In genomic region chr11:119766023-119766422, GRCm38 (mm10) we compare ENCODE assay signal across 24 mouse cellular contexts.
DNase-seq lines count a peak whose midpoint lies in the region; ATAC-seq and TF ChIP-seq lines count a peak whose summit lies in the region.
"Had no signal": no experiment of that assay in that cellular context is flagged by ENCODE, and none has a peak within 500 bp of the region (broad histone marks: within the 10 kb centered on the region; RNA-seq: fewer than 3 reads in every experiment).

No protein-coding gene starts in this region.

- 67% methylated on average over 6 of the region's 6 CpGs for WGBS in heart, adult 2 months
- WGBS in neural tube, embryonic 11.5 days, result 80% methylated on average over 6 of the region's 6 CpGs
- 69% methylated on average over 6 of the region's 6 CpGs for WGBS in neural tube, embryonic 15.5 days

- peak; percentile 72 for TF ChIP-seq EP300 in heart, adult 2 months (IDR thresholded peaks at IDR 0.05; ENCODE audit: insufficient read depth, low read depth, low read length)

- no peak overlapping the region for H3K4me2 ChIP-seq in neural tube, embryonic 11.5 days (ENCODE audit: low read depth)
- H3K4me2 ChIP-seq in neural tube, embryonic 15.5 days, result no peak overlapping the region
- H3K4me2 ChIP-seq: heart, embryonic 13.5 days; limb, embryonic 13.5 days; liver, embryonic 11.5 days; lung, embryonic 15.5 days had no signal

- H3K9me3 ChIP-seq in megakaryocyte, embryonic 14.5 days, result no peaks in the 10 kb centered on the region
- H3K9me3 ChIP-seq in neural tube, embryonic 11.5 days (ENCODE audit: control insufficient read depth, low read length), result no peaks in the 10 kb centered on the region
- H3K9me3 ChIP-seq in neural tube, embryonic 15.5 days (replicated peaks), result no peaks in the 10 kb centered on the region
- H3K9me3 ChIP-seq: heart, embryonic 13.5 days; limb, embryonic 13.5 days; lung, embryonic 15.5 days had no signal

- no peaks in the 10 kb centered on the region for H3K79me2 ChIP-seq in heart, adult 2 months (replicated peaks; ENCODE audit: control insufficient read depth, insufficient read depth, low read length)

- intact Hi-C loops in heart, adult 2 months (cut with DNase I), result no loop called here
- intact Hi-C loops in heart, postnatal 14 days (cut with DNase I), result no loop called here

- peaks cover 3% of the 10 kb centered on the region; the same call in 1 of the 2 replicates for H3K4me1 ChIP-seq in heart, adult 2 months (ENCODE audit: control insufficient read depth, insufficient read depth, low read length)
- H3K4me1 ChIP-seq in megakaryocyte, embryonic 14.5 days, result peaks cover 18% of the 10 kb centered on the region
- H3K4me1 ChIP-seq in neural tube, embryonic 11.5 days (ENCODE audit: control insufficient read depth, insufficient read depth, low read length), result peaks cover 27% of the 10 kb centered on the region
- peaks cover 32% of the 10 kb centered on the region for H3K4me1 ChIP-seq in neural tube, embryonic 15.5 days
- H3K4me1 ChIP-seq: lung, embryonic 15.5 days had no signal

- H3K27me3 ChIP-seq in heart, adult 2 months (ENCODE audit: control insufficient read depth, insufficient read depth, low read length), result no peaks in the 10 kb centered on the region
- no peaks in the 10 kb centered on the region for H3K27me3 ChIP-seq in megakaryocyte, embryonic 14.5 days (replicated peaks)
- H3K27me3 ChIP-seq in neural tube, embryonic 11.5 days (ENCODE audit: control insufficient read depth, insufficient read depth, low read length), result no peaks in the 10 kb centered on the region
- H3K27me3 ChIP-seq in neural tube, embryonic 15.5 days (replicated peaks), result no peaks in the 10 kb centered on the region
- H3K27me3 ChIP-seq: heart, embryonic 13.5 days; limb, embryonic 13.5 days; lung, embryonic 15.5 days had no signal

- no peak for TF ChIP-seq CTCF in heart, adult 2 months (IDR thresholded peaks at IDR 0.05)

- no peak for TF ChIP-seq POLR2A in heart, adult 2 months (IDR thresholded peaks at IDR 0.05; ENCODE audit: insufficient read depth, low read depth, low read length)

- ATAC-seq in megakaryocyte, adult 5-6 weeks (ENCODE audit: poor library complexity, severe bottlenecking), result no peak
- ATAC-seq in neural tube, embryonic 11.5 days (ENCODE audit: insufficient read depth, low FRiP score, low TSS enrichment), result no peak
- no peak for ATAC-seq in neural tube, embryonic 15.5 days (ENCODE audit: low FRiP score)
- ATAC-seq: forebrain, embryonic 16.5 days; intestine, embryonic 16.5 days had no signal

- no peak overlapping the region for H3K9ac ChIP-seq in heart, adult 2 months (ENCODE audit: low read depth, low read length)
- 0 out of 2 replicates have a peak overlapping the region, but pooled peaks have one; percentile 23 for H3K9ac ChIP-seq in neural tube, embryonic 11.5 days (ENCODE audit: low read length)
- no peak overlapping the region for H3K9ac ChIP-seq in neural tube, embryonic 15.5 days (replicated peaks)
- H3K9ac ChIP-seq: heart, embryonic 13.5 days; limb, embryonic 13.5 days; lung, embryonic 15.5 days had no signal

- DNase-seq in heart, adult 2 months, result no peak
- DNase-seq in heart, postnatal 14 days, result no peak
- DNase-seq in neural tube, embryonic 11.5 days (ENCODE audit: low spot score), result no peak
- DNase-seq in neural tube, embryonic 10.5 days (ENCODE audit: extremely low spot score, low spot score), result no peak
- no peak for DNase-seq in lung, postnatal 10 days
- DNase-seq: adrenal gland, adult 2 months; B cell, adult 2 months; gastrocnemius, postnatal 14 days; kidney, adult 8-10 months; kidney, postnatal 4 days; lung, postnatal 36 days; right cerebral cortex, adult 18-20 months; spleen, adult 18-20 months; thymus, postnatal 14 days had no signal

- no peaks in the 10 kb centered on the region for H3K36me3 ChIP-seq in heart, adult 2 months (ENCODE audit: control insufficient read depth, insufficient read depth, low read length)
- peaks cover 30% of the 10 kb centered on the region for H3K36me3 ChIP-seq in megakaryocyte, embryonic 14.5 days (replicated peaks; ENCODE audit: low read length)
- no peaks in the 10 kb centered on the region for H3K36me3 ChIP-seq in neural tube, embryonic 11.5 days (ENCODE audit: control insufficient read depth, insufficient read depth, low read length)
- no peaks in the 10 kb centered on the region for H3K36me3 ChIP-seq in neural tube, embryonic 15.5 days
- H3K36me3 ChIP-seq: lung, embryonic 15.5 days had no signal

- H3K27ac ChIP-seq in heart, adult 2 months, result no peak overlapping the region
- H3K27ac ChIP-seq in neural tube, embryonic 11.5 days (ENCODE audit: low read depth, low read length), result peak overlapping the region; percentile 80
- H3K27ac ChIP-seq in neural tube, embryonic 15.5 days (replicated peaks), result 0 out of 2 replicates have a peak overlapping the region, but pooled peaks have one; percentile 23
- H3K27ac ChIP-seq: heart, embryonic 13.5 days; kidney, postnatal 0 days; limb, embryonic 13.5 days; lung, embryonic 15.5 days had no signal

- H3K4me3 ChIP-seq in heart, adult 2 months, result no peak overlapping the region
- peak overlapping the region; percentile 18 for H3K4me3 ChIP-seq in megakaryocyte, embryonic 14.5 days (replicated peaks)
- no peak overlapping the region for H3K4me3 ChIP-seq in neural tube, embryonic 11.5 days (ENCODE audit: low read depth, low read length)
- no peak overlapping the region for H3K4me3 ChIP-seq in neural tube, embryonic 15.5 days (replicated peaks)
- H3K4me3 ChIP-seq: heart, embryonic 13.5 days; limb, embryonic 13.5 days; lung, embryonic 15.5 days had no signal
